Mouse (Mus musculus): ENCODE measurements at regions not wholly inside any gene's neighbourhood (a gene's known extent, or its start where the extent isn't known, plus 50 kb on each side); places are given as distances from the start of the nearest gene placed in this dataset.

DNA sequence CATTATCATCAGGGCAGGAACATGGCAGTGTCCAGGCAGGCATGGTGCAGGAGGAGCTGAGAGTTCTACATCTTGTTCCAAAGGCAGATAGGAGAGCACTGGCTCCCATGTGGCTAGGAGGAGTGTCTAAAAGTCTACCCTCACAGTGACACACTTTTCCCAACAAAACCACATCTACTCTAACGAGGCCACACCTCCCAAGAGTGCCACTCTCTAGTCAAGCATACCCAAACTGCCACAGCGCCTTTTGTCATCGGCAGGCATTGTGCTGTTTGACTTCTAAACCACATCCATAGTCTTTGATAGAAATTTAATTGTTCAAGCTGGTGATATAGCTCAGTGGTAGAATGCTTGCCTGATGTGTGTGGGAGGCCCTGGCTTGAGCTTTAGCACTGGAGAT, 56.6 kb upstream of the Mvb12b start:
- DNase-seq (ENCODE audit: low spot score in 2 of 2): no peak

DNA sequence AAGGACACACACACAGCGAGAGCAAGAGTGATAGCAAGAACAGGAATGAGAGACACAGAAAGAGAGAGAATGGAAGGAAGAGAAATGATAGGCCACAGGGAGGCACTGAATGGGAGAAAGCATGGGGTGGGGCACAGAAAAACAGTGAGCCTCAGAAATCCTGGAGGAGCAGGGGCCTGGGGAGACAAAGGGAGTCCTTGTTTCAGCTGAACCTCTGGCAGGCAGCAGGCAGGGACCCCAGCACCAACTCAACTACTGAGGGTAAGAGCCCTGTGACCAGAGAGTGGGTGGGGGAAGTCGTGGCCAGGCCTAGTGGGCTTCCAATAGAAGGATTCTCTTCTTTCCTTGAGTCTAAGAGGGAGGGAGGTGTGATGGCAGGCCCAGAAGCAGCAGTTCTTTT, 54.3 kb upstream of the Mvb12b start:
- DNase-seq (ENCODE audit: low spot score in 2 of 2): no peak

DNA sequence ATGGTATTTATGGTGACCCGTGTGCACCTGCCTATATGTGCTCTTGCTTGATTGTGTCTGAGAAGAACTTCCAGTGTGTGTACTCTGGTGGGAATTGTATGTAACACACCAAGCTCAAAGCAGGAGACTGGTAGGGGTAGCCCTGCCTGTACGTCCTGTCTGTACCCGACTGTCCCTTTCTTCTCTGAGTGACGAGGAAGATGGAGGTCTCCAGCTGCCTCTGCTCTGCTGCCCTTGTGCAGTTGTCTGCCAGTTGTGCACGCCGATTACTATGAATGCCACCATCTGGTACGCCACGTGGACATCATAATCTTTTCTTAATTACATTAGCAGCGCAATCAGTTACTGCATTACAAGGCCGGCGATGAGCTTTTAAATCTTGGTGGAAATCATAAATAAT, 53.6 kb upstream of the Mvb12b start:
- no peak for DNase-seq (ENCODE audit: low spot score in 2 of 2)

DNA sequence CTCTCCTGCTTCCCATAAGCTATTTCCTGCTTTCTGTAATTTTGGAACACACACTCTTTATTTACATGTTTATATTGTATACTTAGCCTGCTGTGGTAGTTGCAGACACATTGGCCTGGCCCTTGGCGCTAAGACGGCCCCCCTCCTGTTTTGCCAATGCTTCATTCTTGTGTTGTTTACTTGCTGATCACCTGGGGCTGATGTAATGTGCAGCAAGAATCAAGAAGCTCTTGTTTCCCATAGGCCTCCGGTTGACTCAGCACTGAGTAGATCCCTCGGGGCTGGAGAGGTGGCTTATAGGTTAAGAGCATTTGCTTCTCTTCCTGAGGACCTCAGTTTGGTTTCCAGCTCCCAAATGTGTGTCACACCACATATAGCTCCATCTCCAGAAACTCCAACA, 52.1 kb upstream of the Mvb12b start:
- no peak for DNase-seq (ENCODE audit: low spot score in 2 of 2)
